Mouse (Mus musculus) subcutaneous adipose tissue, adult 2 months (tissue): ENCODE results near the gene Terf2ip. TPM values are rescaled to one million over a fixed set of nuclear protein-coding genes. Genes with fewer than 3 reads are reported as not detected.

ENCODE experiments used
- polyA plus RNA-seq: library from polyadenylated mRNA; depleted of rRNA; stranded (reverse); fragments of >200 nt; gene quantifications from 2 replicates; pipeline ENCODE4 v1.2.3, GENCODE M21; 2012; ENCODE audit warnings: low replicate concordance; rRNA removed

Terf2ip gene
- polyA plus RNA-seq = 6.3 and 10.8 TPM in 2 replicates

DNA sequence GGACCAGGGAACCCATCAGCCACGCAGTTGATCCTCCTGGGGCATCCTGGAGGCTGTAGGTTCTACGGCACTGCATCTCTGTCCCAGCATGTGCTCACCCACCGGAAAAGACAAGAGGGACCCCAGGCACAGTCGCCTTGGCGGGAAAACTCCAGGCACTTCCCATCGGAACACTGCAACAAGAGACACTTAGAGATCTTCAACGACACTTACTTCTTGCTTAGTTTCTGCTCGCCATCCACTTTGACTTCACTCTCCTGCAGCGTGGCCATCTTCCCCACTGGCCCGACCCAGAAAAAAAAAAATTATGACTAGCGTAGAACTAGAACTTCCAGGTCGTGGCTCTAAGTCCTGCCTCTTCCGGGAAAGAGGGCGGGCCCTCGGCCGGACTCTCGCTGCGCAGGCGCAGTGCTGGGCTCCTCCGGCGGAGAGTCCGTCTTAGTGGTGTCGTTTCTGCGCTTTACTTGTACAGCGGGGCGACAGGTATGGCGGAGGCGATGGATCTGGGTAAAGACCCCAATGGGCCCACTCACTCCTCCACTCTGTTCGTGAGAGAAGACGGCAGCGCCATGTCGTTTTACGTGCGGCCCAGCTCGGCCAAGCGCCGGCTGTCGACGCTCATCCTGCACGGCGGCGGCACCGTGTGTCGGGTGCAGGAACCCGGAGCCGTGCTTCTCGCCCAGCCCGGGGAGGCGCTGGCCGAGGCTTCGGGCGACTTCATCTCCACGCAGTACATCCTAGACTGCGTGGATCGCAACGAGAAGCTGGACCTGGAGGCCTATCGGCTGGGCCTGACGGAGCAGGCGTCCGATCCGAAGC is at the start of gene Terf2ip, which contains the start of gene Kars:
Terf2ip (plus strand) TSS at position 402 of the 819 bp plus-strand sequence.
Kars (minus strand) TSS at position 327 of the 819 bp plus-strand sequence.

DNA sequence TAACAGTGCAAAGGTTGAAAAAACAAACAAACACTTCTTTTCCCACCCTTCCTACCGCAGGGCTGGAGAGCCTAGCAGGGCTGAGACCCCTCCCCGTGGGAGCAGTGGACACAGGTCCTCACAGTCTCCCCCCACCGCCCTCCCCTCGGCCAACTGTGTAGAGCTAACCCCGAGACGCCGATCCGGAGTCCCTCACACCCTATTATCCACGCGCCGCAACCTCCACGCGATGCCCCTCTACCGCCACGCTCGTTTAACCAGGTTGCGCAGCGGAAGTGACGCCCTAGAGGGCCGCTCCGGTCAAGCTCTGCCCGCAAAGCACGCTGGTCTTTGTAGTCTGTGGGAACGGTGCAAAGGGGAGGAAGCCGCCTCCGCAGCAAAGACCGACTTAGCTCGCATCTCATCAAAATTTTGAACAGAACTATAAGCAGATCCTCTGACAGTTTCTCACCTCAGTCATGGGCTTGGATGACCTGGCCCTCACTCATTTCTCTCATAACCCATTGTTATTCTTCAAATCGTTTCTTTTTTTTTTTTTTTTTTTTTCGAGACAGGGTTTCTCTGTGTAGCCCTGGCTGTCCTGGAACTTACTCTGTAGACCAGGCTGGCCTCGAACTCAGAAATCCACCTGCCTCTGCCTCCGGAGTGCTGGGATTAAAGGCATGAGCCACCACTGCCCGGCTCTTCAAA is 19.0 kb upstream of the Terf2ip start, which contains the start of gene Adat1:
Adat1 (minus strand) TSS at position 290 of the 690 bp plus-strand sequence.

DNA sequence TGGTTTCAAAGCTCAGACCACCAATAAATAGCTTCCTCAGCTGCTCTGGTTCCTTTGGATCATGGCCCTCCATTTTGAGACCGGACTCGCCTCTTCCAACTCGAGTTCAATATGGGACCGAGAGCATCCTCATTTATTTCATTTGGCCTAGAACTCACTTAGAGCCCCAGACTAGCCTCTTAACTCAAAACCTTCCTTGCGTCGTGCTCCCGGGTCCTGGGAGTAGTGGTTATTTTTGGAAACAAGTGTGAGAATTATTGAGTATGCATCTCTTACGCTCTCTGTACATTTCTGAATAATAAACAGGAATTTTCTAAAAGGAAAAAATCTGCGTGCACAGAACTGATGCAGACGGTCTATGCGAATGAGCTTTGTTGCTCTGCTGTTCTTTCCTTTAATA is 3.7 kb downstream of the Terf2ip start, which contains the start of gene Gm6793:
Gm6793 (minus strand) TSS at position 101 of the 400 bp plus-strand sequence.

Other genes with a start within 250 kb of the Terf2ip start
- gene Cfdp1, start 157.1 kb upstream of the Terf2ip start, polyA plus RNA-seq = 6.5 and 9.2 TPM in 2 replicates
- gene Tmem170, start 134.6 kb upstream of the Terf2ip start, polyA plus RNA-seq = 3.0 and 3.4 TPM in 2 replicates
- not detected in 2 replicates for gene Chst5, start 101.0 kb upstream of the Terf2ip start, polyA plus RNA-seq
- gene Tmem231, start 77.5 kb upstream of the Terf2ip start, polyA plus RNA-seq = 3.5 and 11.0 TPM in 2 replicates
- 39.9 and 60.1 TPM in 2 replicates for gene Gabarapl2, start 70.7 kb upstream of the Terf2ip start, polyA plus RNA-seq
- 3.2 and 5.6 TPM in 2 replicates for gene Adat1, start 19.1 kb upstream of the Terf2ip start, polyA plus RNA-seq
- gene Kars, start 75 bp upstream of the Terf2ip start, polyA plus RNA-seq = 55.9 and 88.7 TPM in 2 replicates
- not detected in 2 replicates for gene Gm6793, start 3.6 kb downstream of the Terf2ip start, polyA plus RNA-seq